Mouse (Mus musculus) Patski (cell line): ENCODE measurements around the gene Mtmr2. TPM values are rescaled to one million over a fixed set of nuclear protein-coding genes. Genes with fewer than 3 reads are reported as not detected.

Experiments
- ATAC-seq: fragments of 100-300 bp; one replicate; pipeline ENCODE4 v1.8.0; 2021
- CTCF ChIA-PET: fragments of 350-600 bp; sonication (Branson Sonifier 250); formaldehyde crosslinking; loops from one replicate; lab custom pipeline; 2022; ENCODE audit warnings: inconsistent platforms; lab: Charles Lee
- POLR2A ChIA-PET: fragments of 350-600 bp; sonication (Branson Sonifier 250); formaldehyde crosslinking; loops from one replicate; lab custom pipeline; 2022; ENCODE audit warnings: antibody characterized with exemption, inconsistent platforms; lab: Charles Lee
- DNase-seq: peaks from one replicate; pipeline ENCODE4 v3.0.0-alpha.2; 2011; ENCODE audit warnings: low read depth, low spot score
- H3K27me3 ChIP-seq: fragments of 371-371 bp; one replicate; pipeline ENCODE4 v1.5.1; 2021
- CTCF ChIP-seq: fragments of 100-300 bp; IDR thresholded peaks from one replicate; pipeline ENCODE4 v1.5.1; 2021
- in situ Hi-C: fragments of 300-500 bp; cut with MboI; formaldehyde crosslinking; loops from 3 replicates; pipeline ENCODE4 v1.11.1; 2018; ENCODE audit warnings: low pct_unique_long_range_greater_than_20kb, mixed read lengths
- polyA plus RNA-seq: library from polyadenylated mRNA; unstranded; gene quantifications from one replicate; pipeline ENCODE4 v1.2.3, GENCODE M21; 2021

Mtmr2 gene
- polyA plus RNA-seq, 1 experiment from 2014 or later: 68.0 TPM

- CTCF ChIA-PET: interaction anchor here (1.2 kb wide), 1 partner anchor 11 kb away, joined by 5 read pairs; no protein-coding TSS in a partner anchor
These were observed 56.3 kb downstream of the Mtmr2 start for GRCm38 (mm10) chr9:13804480-13804879.

GRCm38 (mm10) chr9:13806854-13807253, 58.6 kb downstream of the Mtmr2 start:
- no peak for TF ChIP-seq CTCF
- DNase-seq (no peak), ATAC-seq (no peak)
- H3K27me3 ChIP-seq: no peaks in the 10 kb centered on the region
- ChIA-PET CTCF (interaction anchor here (3.3 kb wide), 1 partner anchor 10 kb away, joined by 18 read pairs; no protein-coding TSS in a partner anchor), POLR2A (no interaction called here)
- in situ Hi-C loops: loop anchor here (10.0 to 25.0 kb wide), 2 partner anchors 572 to 1505 kb away; partner anchors contain the start of genes 4931406C07Rik and Taf1d

More at GRCm38 (mm10) chr9:13804480-13804879, 56.3 kb downstream of the Mtmr2 start:
- no peaks in the 10 kb centered on the region for H3K27me3 ChIP-seq
- DNase-seq (no peak), ATAC-seq (no peak)
- POLR2A ChIA-PET: no interaction called here
- TF ChIP-seq CTCF: no peak
- in situ Hi-C loops: loop anchor here (10.0 to 25.0 kb wide), 2 partner anchors 570 to 1508 kb away; partner anchors contain the start of genes 4931406C07Rik and Taf1d

DNA sequence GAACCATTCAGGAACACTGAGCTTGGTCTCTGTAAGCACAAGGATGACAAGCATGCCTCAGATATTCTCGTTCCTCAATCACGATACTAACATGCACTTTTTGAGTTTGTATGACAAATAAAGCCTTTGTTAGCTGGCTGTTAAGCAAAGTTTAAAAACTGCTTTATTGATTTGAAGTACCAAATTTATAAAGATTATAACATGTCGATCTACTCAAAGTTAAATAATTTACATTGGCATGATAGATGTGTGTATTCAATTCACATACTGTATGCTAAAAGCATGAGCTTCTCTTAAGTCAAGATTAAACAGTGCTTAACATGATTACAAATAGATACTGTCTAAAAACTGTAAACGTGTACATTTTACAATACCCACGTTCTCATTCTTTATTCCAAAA, 59.4 kb downstream of the Mtmr2 start:
- DNase-seq (no peak), ATAC-seq (no peak)
- in situ Hi-C loops: loop anchor here (10.0 to 25.0 kb wide), 2 partner anchors 573 to 1505 kb away; partner anchors contain the start of genes 4931406C07Rik and Taf1d
- POLR2A ChIA-PET: no interaction called here
- CTCF ChIA-PET: interaction anchor here (3.3 kb wide), 1 partner anchor 10 kb away, joined by 18 read pairs; no protein-coding TSS in a partner anchor
- no peaks in the 10 kb centered on the region for H3K27me3 ChIP-seq
- no peak for TF ChIP-seq CTCF

DNA sequence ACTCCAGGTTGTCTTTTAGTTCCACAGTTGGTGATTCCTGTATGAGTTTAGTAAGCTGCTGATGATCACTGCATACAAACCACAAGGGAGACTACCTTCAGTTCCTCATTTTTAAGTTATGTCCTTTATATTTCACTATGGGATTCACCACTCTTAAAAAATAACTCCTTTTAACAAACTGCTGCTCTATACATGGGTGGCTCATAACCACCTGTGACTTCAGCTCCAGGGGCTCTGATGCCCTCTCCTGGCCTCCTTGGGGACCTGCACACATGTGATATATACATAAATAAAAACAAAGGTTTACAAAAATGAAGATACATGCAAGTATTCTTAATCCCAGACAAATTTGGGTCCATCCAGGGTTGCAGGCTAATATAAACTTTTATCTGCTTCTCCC, 61.7 kb downstream of the Mtmr2 start:
- CTCF ChIA-PET: interaction anchor here (0.9 to 3.3 kb wide), 8 partner anchors 9 to 578 kb away, joined by 3 to 18 read pairs (median 4); no protein-coding TSS in a partner anchor
- in situ Hi-C loops: loop anchor here (10.0 to 25.0 kb wide), 2 partner anchors 575 to 1502 kb away; partner anchors contain the start of genes 4931406C07Rik and Taf1d
- ATAC-seq: no peak
- H3K27me3 ChIP-seq: no peaks in the 10 kb centered on the region
- no peak for DNase-seq
- peak; percentile 71 for TF ChIP-seq CTCF
- POLR2A ChIA-PET: interaction anchor here (0.9 kb wide), 1 partner anchor 11 kb away, joined by 5 read pairs; no protein-coding TSS in a partner anchor

DNA sequence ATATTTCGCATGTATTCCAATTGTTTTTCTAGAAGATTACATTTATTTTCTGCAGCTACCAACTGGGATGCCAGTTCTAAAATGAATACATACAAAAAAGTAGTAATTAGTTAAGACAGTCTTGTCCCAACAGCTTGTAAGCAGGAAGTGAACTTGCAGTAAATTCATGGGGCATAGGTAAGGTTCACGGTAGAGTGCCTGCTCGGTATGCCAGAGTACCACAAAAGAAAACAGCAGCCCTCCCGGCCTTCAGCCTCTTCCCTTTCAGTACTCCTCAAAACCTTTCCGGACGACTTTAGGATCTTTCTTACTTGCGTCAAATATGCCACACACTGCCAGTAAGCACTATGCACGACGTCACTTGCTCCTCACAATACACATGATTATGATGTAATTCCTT, 70.2 kb downstream of the Mtmr2 start:
- TF ChIP-seq CTCF: no peak
- DNase-seq: no peak
- CTCF ChIA-PET: interaction anchor here (2.4 kb wide), 1 partner anchor 9 kb away, joined by 12 read pairs; no protein-coding TSS in a partner anchor
- in situ Hi-C loops: loop anchor here (25.0 kb wide), 1 partner anchor 1494 kb away; the partner anchor contains the start of genes 4931406C07Rik and Taf1d
- peak; percentile 47 for ATAC-seq
- no peaks in the 10 kb centered on the region for H3K27me3 ChIP-seq
- POLR2A ChIA-PET: no interaction called here

- no peak for ATAC-seq
- no peak for TF ChIP-seq CTCF
- H3K27me3 ChIP-seq: no peaks in the 10 kb centered on the region
- POLR2A ChIA-PET: no interaction called here
- in situ Hi-C loops: loop anchor here (25.0 kb wide), 1 partner anchor 1492 kb away; the partner anchor contains the start of genes 4931406C07Rik and Taf1d
- DNase-seq: no peak
- CTCF ChIA-PET: interaction anchor here (1.0 to 1.7 kb wide), 3 partner anchors 11 to 68 kb away, joined by 3 to 4 read pairs (median 3); no protein-coding TSS in a partner anchor
These were observed 72.6 kb downstream of the Mtmr2 start for GRCm38 (mm10) chr9:13820774-13821173.

DNA sequence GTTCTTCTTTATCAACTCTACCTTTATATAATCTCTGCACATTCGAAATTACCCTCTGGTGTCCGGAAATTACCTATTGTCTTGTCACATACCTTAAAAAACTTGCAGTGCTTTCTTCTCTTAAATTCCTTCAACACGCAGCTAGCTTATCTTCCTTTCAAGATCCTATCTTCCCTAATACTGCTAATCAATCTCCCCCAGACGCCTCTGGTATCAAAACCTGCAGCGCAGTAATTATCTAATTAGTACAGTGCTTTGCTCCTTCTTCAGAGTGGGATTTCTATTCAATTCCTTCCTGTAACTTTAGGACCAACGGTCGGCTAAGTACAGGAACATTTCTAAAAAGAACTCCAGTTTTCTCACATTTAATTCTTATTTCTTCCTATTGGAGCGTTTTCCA, 77.7 kb downstream of the Mtmr2 start:
- ATAC-seq (no peak), DNase-seq (no peak)
- no peak for TF ChIP-seq CTCF
- ChIA-PET CTCF (no interaction called here), POLR2A (no interaction called here)
- in situ Hi-C loops: no loop called here
- H3K27me3 ChIP-seq: no peaks in the 10 kb centered on the region

DNA sequence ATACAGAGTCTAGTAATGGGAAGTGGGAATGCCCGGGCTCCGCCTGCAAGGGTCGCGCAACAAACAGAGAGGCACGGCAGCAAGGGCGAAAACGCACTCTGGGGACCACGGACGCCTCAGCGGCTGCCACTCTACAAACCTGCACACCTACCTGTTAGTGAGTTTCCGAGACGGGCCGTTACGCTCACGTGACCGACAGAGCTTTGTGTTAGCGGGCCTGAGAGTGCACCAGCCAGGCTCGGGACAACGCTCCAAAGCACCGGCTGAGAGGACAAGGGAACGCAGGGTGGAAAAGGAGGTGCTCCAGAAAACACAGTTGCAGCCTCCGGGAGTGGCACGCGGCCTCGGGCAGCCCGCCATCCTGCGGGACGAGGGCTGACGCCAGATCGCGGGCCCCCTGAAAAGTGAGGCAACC, 78.2 kb downstream of the Mtmr2 start:
- in situ Hi-C loops: no loop called here
- ATAC-seq: peak; percentile 19
- CTCF ChIA-PET: interaction anchor here (1.5 kb wide), 1 partner anchor 20 kb away, joined by 5 read pairs; no protein-coding TSS in a partner anchor

DNA sequence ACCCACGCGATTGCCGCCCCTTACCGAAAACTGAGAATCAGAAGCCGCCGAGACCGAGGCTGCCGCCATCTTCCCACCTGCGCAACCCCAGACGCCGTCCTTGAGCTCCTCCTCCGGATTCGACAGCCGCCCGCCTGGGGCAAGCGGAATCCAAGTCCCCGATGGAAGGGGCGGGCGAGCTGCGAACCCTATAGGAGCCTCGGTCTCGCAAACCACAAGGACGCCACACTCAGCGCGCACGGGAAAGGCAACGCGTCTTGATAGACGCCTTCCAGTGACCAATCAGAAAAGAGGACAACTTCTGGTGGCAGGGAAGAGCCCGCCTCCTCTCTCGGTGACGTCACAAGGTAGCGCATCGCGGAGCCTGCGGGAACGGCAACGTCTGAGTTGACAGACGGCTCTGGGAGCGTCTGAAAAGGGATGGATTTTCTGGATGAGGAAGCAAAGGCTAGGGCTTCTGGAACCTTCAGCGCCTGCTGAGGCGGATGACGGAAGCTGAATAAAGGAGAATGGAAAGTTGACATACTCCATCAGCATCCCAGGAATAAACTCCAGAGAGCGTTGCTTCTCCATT, 78.7 kb downstream of the Mtmr2 start, which contains the start of gene Cep57:
Cep57 (minus strand) TSS at position 276 of the 574 bp plus-strand sequence.
- no peak for TF ChIP-seq CTCF
- ChIA-PET CTCF (interaction anchor here (0.9 to 1.8 kb wide), 3 partner anchors 19 to 595 kb away, joined by 3 to 5 read pairs (median 4); no protein-coding TSS in a partner anchor), POLR2A (interaction anchor here (0.9 kb wide), 1 partner anchor 28 kb away, joined by 3 read pairs; no protein-coding TSS in a partner anchor)
- in situ Hi-C loops: no loop called here
- H3K27me3 ChIP-seq: no peaks in the 10 kb centered on the region
- DNase-seq (peak; percentile 90), ATAC-seq (peak; percentile 87)

More for the DNA sequence above, 78.2 kb downstream of the Mtmr2 start:
- peak; percentile 7 for DNase-seq
- TF ChIP-seq CTCF: no peak
- no peaks in the 10 kb centered on the region for H3K27me3 ChIP-seq
- POLR2A ChIA-PET: no interaction called here

- ChIA-PET CTCF (interaction anchor here (0.6 to 2.0 kb wide), 6 partner anchors 14 to 596 kb away, joined by 3 to 5 read pairs (median 4); partner anchors contain the start of gene Sesn3), POLR2A (interaction anchor here (0.7 to 1.0 kb wide), 4 partner anchors 12 to 78 kb away, joined by 3 read pairs; no protein-coding TSS in a partner anchor)
- DNase-seq (peak; percentile 100), ATAC-seq (peak; percentile 83)
- TF ChIP-seq CTCF: no peak
- no peaks in the 10 kb centered on the region for H3K27me3 ChIP-seq
- in situ Hi-C loops: no loop called here
These were observed 79.3 kb downstream of the Mtmr2 start, which contains the start of gene Fam76b for GRCm38 (mm10) chr9:13827406-13828086. Gene Fam76b, plus strand, starts transcription at chr9:13827716.
